Mouse (Mus musculus) heart, embryonic 15.5 days (tissue): ENCODE data around the gene Foxg1. TPM values are rescaled to one million over a fixed set of nuclear protein-coding genes. Genes with fewer than 3 reads are reported as not detected.

Experiments
- polyA plus RNA-seq: library from polyadenylated mRNA; unstranded; fragments of >200 nt; fragmentation: Nextera tagmentation; extraction: Ambion mirVana; gene quantifications from 2 replicates; pipeline ENCODE4 v1.2.1, GENCODE M21; 2015

The Foxg1 gene
- polyA plus RNA-seq, 1 experiment from 2014 or later, result not detected

Other genes starting within 250 kb of the Foxg1 start
- gene Gm43517, start 2.5 kb downstream of the Foxg1 start, polyA plus RNA-seq, result not detected in 2 replicates